Mouse (Mus musculus) heart, adult 8-10 months (tissue): ENCODE data around the gene Rasgef1c. TPM values are rescaled to one million over a fixed set of nuclear protein-coding genes. Genes with fewer than 3 reads are reported as not detected.

Experiments used
- DNase-seq: peaks from one replicate; pipeline ENCODE4 v3.0.0; 2022; ENCODE audit warnings: low spot score
- total RNA-seq, 4 experiments: library from RNA; stranded (reverse); gene quantifications; 2 replicates each; pipeline ENCODE4 v1.2.4; 2022

The Rasgef1c gene
- total RNA-seq, 4 experiments from 2014 or later = 0.23 to 0.56 (median 0.44) TPM

DNA sequence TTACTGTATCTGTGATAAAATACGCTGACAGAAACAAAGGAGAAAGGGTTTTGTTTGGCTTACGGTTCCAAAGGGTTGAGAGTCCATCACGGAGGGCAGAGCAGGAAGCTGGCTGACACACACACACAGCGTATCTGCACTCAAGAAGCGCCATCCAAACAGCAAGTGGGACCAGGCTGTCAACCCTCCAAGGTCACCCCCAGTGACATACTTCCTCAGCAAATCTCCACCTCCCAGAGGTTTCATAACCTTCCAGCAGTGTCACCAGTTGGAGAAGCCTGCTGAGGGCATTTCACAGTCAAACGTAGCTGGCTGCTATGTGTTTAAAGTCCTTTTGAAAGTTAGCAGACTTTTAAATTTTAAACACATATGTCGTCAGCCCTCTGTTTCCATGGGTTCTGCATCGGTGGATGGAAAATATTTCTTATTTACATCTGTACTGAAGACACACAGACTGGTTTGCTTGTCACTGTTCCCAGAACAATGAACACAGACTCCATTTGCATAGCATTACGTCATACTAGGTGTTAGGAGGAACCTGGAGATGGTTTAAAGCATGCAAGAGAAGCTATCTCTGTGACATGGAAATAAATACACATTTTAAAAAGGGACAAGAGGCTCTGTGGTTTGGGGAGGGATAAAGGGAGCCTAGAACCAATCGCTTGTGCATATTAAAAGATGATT is 72.2 kb downstream of the Rasgef1c start:
- no peak for DNase-seq

DNA sequence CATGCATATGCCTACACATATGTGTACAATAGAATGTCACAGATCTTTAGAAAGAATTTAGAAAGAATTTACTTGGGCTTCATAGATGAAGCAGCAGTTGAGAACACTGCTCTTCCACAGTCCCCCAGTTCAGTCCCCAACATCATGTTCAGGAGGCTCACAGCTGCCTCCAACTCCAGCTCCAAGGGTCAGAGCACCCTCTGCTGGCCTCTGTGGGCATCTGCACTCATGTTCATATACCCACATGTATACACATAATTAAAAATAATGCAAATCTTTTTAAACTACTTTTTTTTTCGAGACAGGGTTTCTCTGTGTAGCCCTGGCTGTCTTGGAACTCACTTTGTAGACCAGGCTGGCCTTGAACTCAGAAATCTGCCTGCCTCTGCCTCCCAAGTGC is 73.0 kb downstream of the Rasgef1c start:
- no peak for DNase-seq

DNA sequence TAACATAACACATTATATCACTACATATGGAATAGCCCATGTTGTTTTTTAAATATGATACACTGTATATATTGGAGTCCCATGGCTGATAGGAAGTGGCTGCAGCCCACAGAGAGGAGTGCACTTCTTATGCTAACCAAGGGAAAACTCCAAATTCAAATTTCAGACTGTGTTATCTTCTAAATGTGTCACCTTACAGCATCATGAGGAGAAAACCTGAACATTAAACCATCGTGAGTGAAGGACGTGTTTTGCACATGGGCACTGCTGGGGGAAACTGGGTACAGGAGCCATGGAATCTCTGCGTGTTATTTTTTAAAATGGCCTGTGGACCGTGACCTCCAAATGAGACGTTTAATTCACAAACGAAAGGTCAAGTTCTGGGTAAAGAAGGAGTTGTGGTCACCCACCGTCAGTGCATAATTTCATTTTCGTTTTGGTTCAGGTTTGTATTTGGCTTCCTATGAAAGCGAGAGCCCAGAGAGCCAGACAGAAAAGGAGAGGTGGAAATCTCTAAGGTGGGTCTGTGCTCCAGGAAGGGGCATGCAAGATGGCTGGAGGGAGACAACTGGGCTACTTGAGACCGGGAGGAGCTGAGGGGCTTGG is 76.4 kb downstream of the Rasgef1c start:
- DNase-seq = no peak

DNA sequence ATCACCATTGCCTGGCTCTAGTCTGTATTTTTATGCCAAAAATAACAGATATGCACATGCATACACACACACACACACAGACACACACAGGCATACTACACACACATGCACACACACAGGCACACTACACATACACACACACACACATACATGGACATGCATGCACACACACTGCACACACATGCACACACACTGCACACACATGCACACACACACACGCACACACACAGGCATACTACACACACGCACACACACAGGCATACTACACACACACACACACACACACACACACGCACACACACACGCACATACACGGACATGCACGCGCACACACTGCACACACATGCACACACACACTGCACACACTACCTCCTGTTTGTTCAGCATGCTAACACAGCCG is 77.3 kb downstream of the Rasgef1c start:
- DNase-seq = no peak

DNA sequence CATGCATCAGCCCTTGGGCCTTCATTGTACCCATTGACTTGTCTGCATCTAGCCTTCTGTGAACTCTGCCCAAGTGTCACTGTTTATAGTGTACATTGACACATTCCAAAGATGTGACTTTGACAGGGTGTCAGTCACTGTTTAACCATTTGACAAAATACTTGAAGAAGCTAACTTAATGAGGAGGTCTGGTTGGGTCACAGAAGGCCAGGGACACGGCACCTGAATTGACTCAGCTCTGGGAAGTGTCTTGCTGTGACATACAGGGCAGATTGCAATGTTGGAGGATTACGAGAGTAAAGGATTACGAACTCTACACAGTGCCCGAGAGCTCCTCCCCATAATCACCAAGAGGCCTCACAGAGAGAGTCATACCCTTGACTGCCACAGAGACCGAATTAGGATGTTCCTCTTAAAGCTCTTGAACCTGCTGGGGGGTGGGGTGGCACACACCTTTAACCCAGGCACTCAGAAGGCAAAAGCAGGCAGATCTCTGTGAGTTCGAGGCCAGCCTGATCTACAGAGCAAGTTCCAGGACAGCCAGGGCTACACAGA is 79.1 kb downstream of the Rasgef1c start:
- DNase-seq = no peak

DNA sequence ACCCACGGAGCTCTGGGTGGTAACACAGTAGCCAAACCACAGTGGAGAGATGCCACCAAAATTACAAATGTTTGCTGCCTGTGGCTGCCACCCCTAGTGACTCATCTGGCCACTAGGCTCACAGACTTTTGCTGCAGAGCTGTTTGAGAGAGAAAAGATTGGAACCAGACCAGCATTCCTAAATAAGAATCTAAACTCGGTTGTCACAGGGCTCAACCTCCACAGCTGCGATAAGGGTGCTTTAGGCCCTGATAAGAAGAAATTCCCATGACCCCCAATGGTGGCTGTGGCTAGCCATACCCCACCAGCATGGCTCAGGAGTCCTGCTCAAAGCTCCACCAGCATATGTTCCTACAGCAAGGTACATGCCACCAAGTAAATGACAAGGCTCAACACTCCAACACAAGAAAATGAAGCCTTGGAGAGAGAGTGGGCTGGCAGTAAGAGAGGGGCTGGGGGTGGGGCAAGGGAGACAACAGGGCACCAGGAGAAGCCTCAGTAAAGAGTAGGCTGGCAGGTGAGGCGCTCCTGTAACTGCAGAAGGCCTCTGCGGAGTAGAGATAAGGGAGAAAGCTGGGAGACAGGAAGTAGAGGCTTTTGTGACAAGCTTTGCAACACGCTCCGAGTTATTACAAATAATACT is 79.8 kb downstream of the Rasgef1c start:
- no peak for DNase-seq

DNA sequence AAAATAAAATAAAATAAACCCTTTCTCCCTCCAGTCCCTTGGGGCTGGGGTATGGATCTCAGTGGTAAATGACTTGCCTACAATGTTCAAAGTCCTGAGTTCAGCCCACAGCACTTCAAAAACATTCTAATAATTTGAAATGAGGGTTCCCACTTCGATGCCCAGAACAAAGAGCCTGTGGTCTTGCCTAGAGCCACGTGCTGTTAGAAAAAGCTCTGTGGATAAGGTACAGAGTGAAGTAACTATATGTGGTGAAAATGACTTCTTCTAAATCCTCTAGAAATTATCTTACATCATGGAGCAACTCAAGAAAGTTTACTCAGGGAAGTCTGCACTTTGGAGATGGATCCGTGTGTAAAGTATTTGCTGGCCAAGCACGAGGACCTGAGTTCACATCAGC is 80.5 kb downstream of the Rasgef1c start:
- no peak for DNase-seq

DNA sequence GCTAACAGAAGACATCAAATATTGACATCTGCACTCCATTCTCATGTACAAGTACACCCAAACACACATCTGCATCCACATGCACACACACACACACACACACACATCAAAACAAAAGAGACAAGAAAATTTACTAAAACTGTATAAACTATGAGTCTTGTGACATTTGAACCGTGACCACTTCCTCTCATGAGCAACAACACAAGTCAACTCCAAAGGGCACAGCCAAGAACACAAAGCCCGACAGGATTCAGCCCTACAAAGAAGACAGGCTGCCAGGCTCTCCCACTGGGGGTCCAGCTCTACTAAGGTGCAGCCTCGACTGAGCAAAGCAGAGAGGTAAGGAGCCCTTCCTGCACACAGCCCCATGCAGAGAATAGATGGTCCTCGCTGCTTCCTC is 81.2 kb downstream of the Rasgef1c start:
- no peak for DNase-seq

DNA sequence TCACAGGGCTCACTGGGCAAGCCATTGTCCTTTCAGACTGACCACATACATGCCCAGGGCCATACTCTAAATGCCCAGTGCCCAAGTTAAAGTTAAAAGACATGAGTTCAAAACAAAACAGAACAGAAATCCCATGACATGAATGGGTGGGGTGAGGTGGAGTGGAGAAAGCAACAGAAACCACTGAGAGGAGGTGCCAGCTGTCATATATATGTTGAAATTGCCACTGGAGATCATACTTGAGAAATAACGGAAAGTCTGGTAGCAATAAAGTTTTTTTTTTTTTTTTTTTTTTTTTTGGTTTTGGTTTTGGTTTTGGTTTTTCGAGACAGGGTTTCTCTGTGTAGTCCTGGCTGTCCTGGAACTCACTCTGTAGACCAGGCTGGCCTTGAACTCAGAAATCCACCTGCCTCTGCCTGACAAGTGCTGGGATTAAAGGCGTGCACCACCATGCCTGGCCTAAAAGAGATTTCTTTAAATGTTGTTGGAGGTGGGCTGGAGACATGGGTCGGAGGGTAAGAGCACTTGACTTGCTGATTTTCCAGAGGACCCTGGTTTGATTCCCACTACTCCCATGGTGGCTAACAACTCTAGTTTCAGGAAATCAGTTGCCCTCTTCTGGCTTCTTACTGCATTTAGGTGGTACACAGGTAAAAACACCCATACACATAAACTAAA is 82.4 kb downstream of the Rasgef1c start:
- no peak for DNase-seq

DNA sequence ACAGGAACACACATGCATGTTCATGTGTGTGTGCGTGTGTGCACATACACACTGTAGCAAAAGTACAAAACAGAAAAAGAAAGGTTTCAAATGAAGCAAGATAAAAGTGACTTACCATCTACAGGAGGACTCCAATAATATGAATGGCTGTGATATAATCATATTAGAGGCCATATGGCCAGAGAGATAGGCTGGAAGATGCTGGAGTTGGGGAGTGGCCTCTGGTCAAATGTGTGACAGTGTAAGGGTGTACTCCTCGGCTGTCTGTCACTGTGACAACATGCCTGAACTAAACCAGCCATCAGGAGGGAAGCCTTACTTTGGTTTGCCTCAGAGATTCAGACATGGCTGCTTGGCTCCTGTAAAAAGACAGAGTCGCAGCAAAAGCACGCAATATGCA is 83.4 kb downstream of the Rasgef1c start:
- no peak for DNase-seq

DNA sequence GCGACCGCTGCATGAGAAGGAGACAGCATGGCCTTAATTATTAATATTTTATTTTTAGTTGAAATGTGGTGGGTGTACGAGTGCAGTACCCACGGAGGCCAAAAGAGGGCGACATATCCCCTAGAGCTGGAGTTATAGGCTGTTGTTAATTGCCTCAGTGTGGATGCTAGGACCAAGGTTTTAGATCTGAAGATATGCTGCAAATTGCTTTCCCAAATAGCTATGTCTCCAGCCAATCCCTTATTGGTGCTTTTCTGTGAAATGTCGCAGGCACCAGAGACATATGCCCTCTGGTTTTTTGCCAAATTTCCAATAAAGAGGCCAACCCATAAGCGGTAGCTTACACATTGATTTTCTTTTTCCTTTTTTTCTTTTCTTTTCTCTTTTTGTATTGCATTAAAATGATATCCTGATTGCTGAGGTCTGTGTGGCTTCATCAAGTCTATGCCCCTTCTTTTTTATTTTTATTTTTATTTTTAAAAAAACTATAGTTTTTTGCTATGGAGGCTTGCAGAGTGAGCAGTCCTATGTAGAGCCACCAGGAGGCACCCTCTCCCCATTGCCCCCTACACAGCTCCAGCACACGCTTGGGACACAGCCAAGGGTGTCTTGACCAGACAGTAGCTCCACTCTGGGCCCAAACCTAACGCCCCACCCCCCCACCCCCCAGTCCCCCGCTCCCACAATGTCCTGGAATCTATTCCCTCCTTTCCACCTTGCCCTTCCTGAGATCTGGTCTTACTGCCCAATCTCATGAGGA is 84.8 kb downstream of the Rasgef1c start:
- DNase-seq = peak; percentile 33

DNA sequence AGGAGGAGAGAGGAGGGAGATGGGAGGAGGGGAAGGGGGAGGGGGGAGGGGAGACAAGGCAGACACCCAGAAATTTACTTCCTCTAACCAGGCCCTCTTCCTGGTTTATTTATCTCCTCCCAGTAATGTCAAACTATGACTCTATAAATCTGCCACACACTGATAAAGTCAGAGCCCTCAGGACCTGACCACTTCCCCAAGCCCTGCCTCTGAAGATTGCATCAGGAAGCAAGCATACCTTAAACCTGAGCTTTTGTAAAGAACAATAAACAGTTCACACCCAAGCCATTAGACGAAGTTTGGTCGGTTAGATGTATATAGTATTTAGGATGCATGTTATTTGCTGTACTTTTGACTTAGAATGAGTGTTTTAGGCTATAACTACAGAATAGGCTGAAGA is 92.9 kb downstream of the Rasgef1c start:
- DNase-seq = no peak

DNA sequence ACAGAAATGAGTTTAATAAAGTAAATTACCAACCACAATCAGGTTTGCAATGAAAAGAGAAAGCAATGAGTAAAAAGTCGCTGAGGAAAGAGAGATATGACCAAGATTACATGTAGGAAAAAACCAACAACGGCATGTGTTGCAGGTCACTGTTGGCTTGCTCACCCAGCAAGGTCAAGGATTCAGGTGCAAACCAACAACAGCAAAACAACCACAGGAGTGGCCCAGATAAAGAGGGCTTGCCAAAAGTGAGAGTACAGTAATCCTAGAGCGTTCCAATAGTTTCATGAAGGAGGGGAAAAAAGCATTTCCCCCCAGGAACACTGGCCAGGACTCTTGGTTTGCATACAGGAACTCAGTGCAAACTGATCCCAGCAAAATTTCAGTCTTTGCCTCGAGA is 94.8 kb downstream of the Rasgef1c start:
- DNase-seq = no peak

DNA sequence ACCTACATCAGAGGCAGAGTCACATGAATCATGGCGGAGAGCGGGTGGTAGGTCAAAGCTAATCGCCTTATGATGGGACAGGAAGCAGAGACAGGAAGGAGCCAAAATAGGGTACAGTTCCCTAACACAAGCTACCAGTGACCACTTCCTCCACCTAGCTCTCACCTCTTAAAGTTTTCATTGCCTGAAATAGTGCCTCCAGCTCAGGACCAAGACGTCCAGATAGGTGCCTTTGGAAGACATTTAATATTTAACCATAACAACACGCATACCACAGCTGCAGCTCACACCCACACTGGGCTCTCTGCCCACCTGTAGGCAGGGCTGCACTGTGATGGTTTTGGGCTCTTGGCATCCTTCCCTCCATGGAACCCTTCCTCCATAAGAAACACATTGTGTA is 95.7 kb downstream of the Rasgef1c start:
- no peak for DNase-seq

DNA sequence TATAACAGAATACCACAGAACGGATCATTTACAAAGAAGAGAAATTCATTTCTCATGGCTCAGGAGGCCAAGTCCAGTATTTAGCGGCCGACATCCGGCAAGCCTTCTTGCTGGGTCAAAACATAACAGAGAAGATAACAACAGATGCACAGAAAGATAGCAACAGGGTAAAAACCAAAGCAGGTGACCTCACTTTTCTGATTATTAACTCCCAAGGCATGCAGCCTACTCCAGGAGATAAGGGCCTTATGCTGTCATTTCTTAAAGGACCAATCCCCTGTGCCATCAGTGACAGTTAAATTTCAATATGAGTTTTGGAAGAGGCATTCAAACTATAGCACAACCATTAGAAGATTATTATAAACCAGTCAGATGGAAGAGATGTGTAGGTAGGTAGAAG is 101.2 kb downstream of the Rasgef1c start:
- no peak for DNase-seq

DNA sequence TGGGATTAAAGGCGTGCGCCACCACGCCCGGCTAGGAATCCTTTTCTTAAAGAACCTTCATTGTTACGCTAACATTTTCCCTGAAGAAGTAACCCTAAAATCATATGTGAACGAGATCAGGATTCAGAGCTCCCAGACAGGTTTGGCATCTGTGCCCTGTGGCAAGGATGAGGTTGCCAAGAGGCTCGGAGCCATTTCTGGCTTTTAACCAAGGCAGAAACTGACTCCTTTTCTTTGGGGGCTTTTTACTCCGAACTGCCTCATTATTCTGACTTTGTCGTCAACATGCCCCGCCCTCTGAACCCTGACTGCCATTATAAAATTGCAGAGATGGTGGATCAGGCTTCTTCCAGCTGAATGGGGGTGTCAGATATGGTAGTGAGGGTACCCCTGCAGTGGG is 106.1 kb downstream of the Rasgef1c start:
- DNase-seq = no peak

DNA sequence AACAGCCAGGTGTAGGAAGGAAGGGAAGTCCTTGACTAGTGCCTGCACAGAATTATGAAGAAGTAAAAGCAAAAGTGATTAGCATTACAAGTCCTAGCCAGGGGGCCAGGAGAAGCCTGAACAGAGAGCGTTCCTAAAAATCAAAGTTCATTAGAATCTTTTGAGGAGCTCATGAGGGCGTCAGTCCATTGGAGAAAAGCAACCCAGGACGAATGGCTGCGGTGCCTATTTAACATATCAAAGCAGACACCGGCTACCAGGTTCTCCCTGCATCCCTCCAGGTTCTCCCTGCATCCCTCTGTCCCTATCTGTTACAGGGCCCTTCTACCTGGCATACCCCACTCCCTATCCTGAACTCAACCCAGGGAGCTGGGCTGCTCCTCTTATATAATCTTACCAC is 106.6 kb downstream of the Rasgef1c start:
- DNase-seq = no peak

DNA sequence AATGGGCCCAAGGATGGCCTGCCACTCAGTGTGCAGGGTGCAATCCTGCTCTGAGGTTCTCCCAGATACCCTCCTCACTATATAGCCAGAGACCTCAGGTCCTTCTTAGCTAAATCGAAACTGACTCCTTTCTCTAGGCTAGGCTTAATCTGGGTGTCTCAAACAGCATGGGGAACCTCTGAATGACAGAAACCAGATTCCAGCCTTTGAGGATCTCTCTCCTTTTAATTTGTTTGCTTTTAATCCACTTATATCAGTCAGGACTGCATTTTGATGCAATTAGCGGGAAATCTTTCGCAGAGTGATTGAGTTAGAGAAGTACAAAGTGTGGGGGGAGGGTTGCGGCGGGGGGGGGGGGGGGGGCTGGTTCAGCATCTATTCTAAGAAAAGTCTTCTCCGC is 111.4 kb downstream of the Rasgef1c start:
- no peak for DNase-seq

DNA sequence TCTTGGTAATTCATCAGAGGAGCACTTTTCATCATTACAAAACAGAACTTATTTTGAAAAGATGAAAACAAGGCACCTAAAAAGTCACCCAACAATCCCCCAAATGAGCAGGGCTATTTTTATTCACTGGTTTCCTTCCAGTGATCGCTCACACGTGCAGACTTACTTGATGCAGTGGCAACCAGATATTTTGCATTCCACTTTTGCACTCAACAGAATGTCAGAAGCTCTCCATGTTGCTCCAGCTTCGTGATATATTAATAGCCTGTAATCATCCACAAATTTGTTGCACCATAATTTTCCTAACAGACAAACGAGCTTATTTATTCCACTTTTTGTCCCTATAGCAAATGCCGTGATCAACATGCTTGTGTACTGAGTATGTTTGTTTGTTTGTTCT is 114.9 kb downstream of the Rasgef1c start:
- DNase-seq = no peak

DNA sequence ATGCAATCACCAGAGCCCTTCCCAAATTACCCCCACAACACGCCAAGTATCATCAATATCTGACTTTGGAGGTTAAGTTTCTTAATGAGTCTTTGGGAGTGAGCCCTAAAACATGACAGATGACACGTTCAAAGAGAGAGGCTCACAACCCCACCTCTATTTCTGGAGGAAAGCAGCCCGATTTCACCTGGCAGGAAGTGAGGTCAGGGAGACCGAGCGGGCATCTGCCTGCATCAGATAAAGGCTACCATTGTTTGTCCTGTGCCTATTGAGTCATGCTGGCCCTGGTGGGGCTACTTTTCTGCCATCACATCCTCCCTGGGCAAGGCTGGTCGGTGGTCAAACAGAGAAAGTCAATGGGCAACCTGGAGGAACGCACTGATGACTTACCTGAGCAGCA is 115.9 kb downstream of the Rasgef1c start:
- DNase-seq = no peak

DNA sequence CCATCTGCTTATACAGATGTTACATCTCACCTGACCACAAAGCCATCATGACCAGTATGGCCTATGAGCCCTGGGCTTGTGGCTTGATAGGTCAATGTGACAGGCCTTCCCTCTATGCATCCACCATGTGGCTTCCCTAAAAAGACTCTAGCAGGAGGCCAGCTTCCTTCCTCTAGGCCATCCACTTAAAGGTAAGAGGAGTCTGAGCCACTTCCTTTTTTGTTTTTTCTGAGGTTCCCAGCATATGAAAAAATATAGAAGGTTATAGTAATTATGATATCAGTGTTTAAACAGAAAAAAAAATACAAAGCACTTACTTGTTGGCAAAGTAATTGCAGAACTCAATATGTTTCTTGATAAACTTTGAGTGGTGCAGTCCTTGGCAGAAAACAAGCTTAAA is 117.2 kb downstream of the Rasgef1c start:
- DNase-seq = no peak

DNA sequence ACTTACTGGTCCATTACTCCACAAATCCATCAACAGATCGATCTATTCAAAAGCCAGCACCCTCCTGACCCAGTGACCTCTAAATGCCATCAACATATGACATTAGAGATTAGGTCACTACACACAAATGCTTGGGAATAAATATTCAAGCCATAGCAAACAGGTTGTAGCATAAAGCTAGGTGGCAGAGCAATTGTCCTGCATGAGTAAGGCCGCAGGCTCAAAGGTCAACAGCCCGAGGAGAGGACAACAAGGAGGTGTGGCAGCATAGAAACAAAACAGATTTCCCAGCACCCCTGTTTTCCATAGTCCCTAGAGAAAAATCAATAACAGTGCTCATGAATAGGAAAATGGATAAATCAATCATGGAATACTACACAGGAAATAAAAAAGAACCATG is 120.5 kb downstream of the Rasgef1c start:
- DNase-seq = no peak
